Mouse (Mus musculus): Measurements from ENCODE around the gene Mtap. TPM values are rescaled to one million over a fixed set of nuclear protein-coding genes. Genes with fewer than 3 reads are reported as not detected.
A peak's percentile ranks its signal among the peaks of the same experiment; 100 is the strongest.

Mtap gene
- 138 and 147 TPM in 2 replicates for polyA plus RNA-seq (2016; fragmentation: Nextera tagmentation; extraction: Ambion mirVana)

DNA sequence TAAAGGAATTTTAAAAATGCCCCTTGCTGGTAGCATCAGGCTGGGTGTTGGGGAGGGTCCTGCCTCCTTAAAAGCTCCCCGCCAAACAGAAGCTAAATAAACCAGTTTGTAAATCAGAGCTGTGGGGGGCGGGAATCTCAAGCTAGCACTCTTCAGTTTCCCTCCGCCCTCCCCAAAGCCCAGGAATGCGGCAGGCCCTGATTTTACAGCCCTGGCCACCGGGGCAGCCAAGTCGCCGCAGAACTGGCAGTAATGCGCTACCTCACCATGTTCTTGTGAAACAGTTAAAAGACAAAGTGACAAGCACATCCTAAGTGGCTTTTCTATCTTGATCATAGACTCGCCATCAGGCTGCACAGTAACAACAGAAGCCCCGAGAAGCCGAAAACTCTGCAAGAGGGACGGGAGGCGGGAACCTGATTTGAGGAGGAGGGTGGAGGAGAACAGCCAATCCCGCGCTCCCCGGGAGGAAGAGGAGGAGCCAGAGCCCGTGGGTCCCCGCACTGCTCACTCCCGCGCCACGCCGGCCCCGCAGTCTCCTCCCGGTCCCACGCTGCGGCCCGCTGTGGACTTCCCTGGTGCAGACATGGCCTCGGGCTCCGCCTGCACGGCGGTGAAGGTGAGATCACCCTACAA, at the start of gene Mtap:
TSS of gene Mtap (plus strand) at position 217 of the 636 bp plus-strand sequence.
- H3K4me1 ChIP-seq: peaks cover 42% of the 10 kb centered on the region
- peaks cover 28% of the 10 kb centered on the region for H3K36me3 ChIP-seq (replicated peaks)
- under 1% methylated on average over 31 of the region's 31 CpGs for WGBS
- H3K27me3 ChIP-seq (ENCODE audit: poor library complexity, severe bottlenecking): no peaks in the 10 kb centered on the region
- H3K27ac ChIP-seq: peak within 1 kb of the TSS; percentile 96
- no peaks in the 10 kb centered on the region for H3K9me3 ChIP-seq
- DNase-seq (ENCODE audit: extremely low spot score, low spot score): peak; percentile 87
- H3K4me3 ChIP-seq: peak within 1 kb of the TSS; percentile 96

DNA sequence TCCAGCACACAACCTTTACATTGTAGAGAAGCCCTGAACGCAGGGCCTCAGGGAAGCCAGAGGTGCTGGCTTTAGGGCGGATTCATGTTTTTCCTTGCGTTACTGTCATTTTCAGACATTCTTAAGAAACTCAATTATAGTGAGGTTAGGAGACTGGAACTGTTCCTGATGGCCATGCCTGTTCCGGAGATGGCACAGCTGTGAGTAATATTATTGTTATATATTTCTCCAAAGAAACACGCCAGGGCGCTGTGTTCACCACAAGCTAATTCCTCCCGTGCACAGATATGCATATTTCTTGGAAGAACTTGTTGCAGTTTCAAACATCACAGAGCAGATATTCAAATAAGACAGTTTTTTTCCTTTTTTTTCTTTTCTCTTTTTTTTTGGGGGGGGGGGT, 47.8 kb upstream of the Mtap start:
- no peak overlapping the region for H3K27ac ChIP-seq
- H3K4me1 ChIP-seq: no peaks in the 10 kb centered on the region
- H3K36me3 ChIP-seq (replicated peaks): no peaks in the 10 kb centered on the region
- no peak for DNase-seq (ENCODE audit: extremely low spot score, low spot score)
- no peaks in the 10 kb centered on the region for H3K27me3 ChIP-seq (ENCODE audit: poor library complexity, severe bottlenecking)
- H3K9me3 ChIP-seq: no peaks in the 10 kb centered on the region
- no peak overlapping the region for H3K4me3 ChIP-seq
- 96% methylated on average over 7 of the region's 7 CpGs for WGBS

DNA sequence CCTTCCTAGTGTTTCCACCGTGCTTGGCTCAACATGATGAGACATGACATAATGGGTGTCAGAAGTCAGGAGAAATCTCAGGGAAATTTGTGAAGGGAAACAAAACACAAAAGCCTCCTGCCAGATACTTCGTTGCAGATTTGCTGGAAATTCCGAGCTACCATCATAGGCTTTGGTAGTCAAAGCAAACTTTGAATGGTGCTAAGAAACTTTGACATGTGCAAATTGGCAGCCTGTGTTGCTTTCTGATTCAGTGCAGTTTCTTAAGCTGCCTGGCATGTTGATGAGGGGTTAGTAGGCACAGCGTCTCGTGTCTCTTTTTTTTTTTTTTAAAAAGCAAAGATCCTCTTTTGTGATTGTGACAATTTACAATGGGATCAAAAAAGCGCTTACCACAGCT, 46.7 kb upstream of the Mtap start:
- WGBS: 73% methylated on average over 6 of the region's 6 CpGs
- no peaks in the 10 kb centered on the region for H3K27me3 ChIP-seq (ENCODE audit: poor library complexity, severe bottlenecking)
- no peak for DNase-seq (ENCODE audit: extremely low spot score, low spot score)
- no peaks in the 10 kb centered on the region for H3K9me3 ChIP-seq
- no peaks in the 10 kb centered on the region for H3K36me3 ChIP-seq (replicated peaks)
- no peak overlapping the region for H3K27ac ChIP-seq
- H3K4me1 ChIP-seq: no peaks in the 10 kb centered on the region
- H3K4me3 ChIP-seq: no peak overlapping the region

DNA sequence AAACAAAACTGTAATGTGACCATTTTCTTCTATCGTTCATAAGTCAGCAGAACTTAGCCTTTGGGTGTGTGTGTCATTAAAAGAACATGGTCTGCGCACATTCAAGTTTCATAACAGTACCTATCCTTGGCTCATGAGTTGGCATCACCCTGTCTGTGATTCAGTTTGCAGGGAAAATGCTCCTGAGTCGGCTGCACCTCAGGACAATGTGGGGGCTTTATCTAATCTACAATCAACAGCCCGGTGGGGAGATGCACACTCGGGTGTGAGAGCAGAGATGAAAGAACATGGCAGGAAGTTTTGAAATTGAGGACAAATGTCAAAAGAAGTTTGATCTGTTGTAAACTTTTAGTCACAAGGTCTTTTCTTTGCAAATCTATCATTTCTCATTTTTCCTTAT, 44.8 kb upstream of the Mtap start:
- 80% methylated on average over 5 of the region's 5 CpGs for WGBS
- Histone ChIP-seq H3K27me3 (ENCODE audit: poor library complexity, severe bottlenecking) (no peaks in the 10 kb centered on the region), H3K36me3 (replicated peaks) (no peaks in the 10 kb centered on the region), H3K27ac (no peak overlapping the region), H3K4me1 (no peaks in the 10 kb centered on the region), H3K4me3 (no peak overlapping the region), H3K9me3 (no peaks in the 10 kb centered on the region)
- DNase-seq (ENCODE audit: extremely low spot score, low spot score): no peak

DNA sequence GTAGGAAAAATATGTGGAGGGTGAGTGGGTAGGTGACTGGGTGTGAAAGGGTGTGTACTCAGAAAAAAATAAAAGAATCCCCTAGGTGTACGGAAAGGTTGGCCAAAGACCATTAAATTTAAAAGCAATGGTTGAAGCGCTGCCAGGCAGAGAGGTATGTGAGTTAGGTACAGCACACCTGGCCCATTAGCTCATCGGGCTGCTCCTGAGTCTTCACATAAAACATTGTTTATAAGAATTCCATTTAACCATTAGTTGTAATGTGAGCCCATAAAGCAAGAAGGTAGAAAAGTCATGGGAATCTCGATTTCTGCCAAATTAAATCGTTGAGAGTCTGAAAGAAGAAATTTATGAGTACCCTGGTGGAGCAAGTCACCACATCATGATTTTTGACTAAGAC, 42.1 kb upstream of the Mtap start:
- no peak overlapping the region for H3K4me3 ChIP-seq
- no peaks in the 10 kb centered on the region for H3K27me3 ChIP-seq (ENCODE audit: poor library complexity, severe bottlenecking)
- no peak overlapping the region for H3K27ac ChIP-seq
- H3K36me3 ChIP-seq (replicated peaks): no peaks in the 10 kb centered on the region
- no peaks in the 10 kb centered on the region for H3K9me3 ChIP-seq
- H3K4me1 ChIP-seq: no peaks in the 10 kb centered on the region
- WGBS: 92% methylated on average over 5 of the region's 5 CpGs
- DNase-seq (ENCODE audit: extremely low spot score, low spot score): no peak

DNA sequence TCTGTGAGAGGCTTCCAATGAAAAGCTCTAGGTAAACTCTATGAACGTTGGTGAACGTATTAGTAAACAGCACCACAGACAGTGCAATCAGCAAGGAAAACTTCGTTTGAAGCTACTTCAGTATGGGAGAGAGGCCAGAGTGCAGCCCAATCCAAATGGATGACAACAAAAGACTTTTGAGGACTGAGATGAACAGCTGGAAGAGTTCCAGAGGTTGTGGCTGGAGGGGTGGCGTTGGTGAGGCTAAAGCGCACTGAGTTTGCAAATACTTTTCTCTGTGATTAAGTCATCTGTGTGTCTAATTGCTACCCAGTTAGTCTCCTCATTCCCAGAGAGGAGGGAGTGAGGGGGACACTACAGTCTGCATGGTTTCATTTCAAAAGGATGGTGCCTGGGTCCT, 38.7 kb upstream of the Mtap start:
- Histone ChIP-seq H3K27ac (no peak overlapping the region), H3K9me3 (no peaks in the 10 kb centered on the region), H3K36me3 (replicated peaks) (no peaks in the 10 kb centered on the region), H3K27me3 (ENCODE audit: poor library complexity, severe bottlenecking) (no peaks in the 10 kb centered on the region), H3K4me1 (peaks cover 21% of the 10 kb centered on the region), H3K4me3 (no peak overlapping the region)
- WGBS: 74% methylated on average over 5 of the region's 5 CpGs
- DNase-seq (ENCODE audit: extremely low spot score, low spot score): no peak

DNA sequence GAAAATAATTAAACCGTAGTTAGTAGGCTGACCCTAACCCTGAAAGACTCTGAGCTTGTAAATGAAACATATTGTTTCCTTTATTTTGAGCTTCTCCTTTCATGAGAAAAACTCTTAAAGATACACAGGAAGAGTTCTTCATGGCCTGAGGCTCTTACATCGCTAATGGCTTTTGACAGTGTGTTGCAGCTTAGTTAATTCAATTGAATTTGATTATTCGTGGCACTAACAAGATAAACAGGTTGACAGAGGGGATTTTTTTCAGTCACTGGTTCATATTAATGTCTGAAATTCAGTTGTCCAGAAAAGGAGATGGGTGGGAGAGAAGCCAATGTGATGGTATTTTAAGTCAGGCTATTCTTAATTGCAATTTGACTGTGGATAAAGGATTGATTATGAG, 35.6 kb upstream of the Mtap start:
- no peak for DNase-seq (ENCODE audit: extremely low spot score, low spot score)
- no peaks in the 10 kb centered on the region for H3K9me3 ChIP-seq
- H3K27ac ChIP-seq: no peak overlapping the region
- H3K4me1 ChIP-seq: peaks cover 21% of the 10 kb centered on the region
- H3K4me3 ChIP-seq: no peak overlapping the region
- H3K27me3 ChIP-seq (ENCODE audit: poor library complexity, severe bottlenecking): no peaks in the 10 kb centered on the region
- 41% methylated on average over 3 of the region's 3 CpGs for WGBS
- no peaks in the 10 kb centered on the region for H3K36me3 ChIP-seq (replicated peaks)

DNA sequence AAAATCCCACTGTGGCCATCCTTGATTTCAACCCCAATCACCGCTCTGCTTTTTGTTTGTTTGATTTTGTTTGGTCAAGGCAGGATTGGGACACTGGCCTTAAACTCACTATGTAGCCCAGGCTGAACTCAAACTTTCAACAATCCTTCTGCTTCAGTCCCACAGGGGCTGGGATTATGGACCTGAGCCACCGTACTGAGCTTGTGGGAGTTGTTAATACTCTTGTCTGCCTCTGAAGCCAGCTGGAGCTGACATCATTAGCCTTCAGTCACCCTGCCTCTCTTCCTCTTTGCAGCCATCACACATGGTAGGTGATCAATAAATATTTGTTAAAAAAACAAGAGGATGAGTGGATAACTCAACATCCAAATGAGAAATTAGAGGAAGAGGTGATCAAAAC, 34.6 kb upstream of the Mtap start:
- H3K4me3 ChIP-seq: no peak overlapping the region
- WGBS: 63% methylated on average over 2 of the region's 2 CpGs
- H3K27ac ChIP-seq: no peak overlapping the region
- H3K4me1 ChIP-seq: peaks cover 21% of the 10 kb centered on the region
- no peaks in the 10 kb centered on the region for H3K27me3 ChIP-seq (ENCODE audit: poor library complexity, severe bottlenecking)
- DNase-seq (ENCODE audit: extremely low spot score, low spot score): no peak
- no peaks in the 10 kb centered on the region for H3K9me3 ChIP-seq
- no peaks in the 10 kb centered on the region for H3K36me3 ChIP-seq (replicated peaks)

DNA sequence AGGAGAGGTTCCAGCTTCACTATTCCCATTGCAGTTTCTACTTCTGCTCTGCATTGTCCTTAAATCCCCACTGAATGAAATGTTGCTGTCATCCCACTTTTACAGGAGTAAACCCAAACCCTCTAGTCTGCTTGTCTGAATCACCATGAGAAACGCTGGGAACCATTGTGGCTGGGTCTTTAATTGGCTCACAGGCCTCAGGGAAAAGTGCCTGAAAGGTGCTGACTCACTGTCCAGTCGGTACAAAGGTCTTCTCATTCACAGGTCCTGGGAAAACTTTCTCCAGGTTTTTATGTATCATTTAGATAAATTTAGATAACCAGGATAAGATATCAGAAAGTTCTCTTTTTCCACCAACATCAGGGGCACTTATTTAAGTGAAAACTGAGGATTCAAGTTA, 31.4 kb upstream of the Mtap start:
- H3K9me3 ChIP-seq: no peaks in the 10 kb centered on the region
- WGBS: 40% methylated on average over 2 of the region's 2 CpGs
- DNase-seq (ENCODE audit: extremely low spot score, low spot score): no peak

DNA sequence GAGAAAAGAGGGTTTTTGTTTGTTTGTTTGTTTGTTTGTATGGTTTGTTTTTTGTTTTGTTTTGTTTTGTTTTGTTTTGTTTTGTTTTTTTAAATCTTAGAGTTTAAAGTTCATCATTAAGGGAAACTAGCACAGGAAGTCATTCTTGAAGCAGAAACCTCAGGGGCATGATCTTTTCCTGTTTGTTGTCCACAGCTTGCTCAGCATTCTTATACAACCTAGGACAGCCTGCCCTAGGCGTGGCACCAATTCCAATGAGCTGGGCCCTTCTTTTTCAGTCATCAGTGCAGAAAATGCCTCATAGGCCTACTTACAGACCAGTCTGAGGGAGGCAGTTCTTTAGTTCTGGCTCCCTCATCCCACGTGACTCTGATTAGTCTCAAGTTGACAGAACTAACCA, 30.4 kb upstream of the Mtap start:
- 80% methylated on average over 2 of the region's 2 CpGs for WGBS
- no peak overlapping the region for H3K27ac ChIP-seq

More for the DNA sequence above, 31.4 kb upstream of the Mtap start:
- Histone ChIP-seq H3K36me3 (replicated peaks) (no peaks in the 10 kb centered on the region), H3K27ac (no peak overlapping the region), H3K4me3 (no peak overlapping the region), H3K27me3 (ENCODE audit: poor library complexity, severe bottlenecking) (no peaks in the 10 kb centered on the region), H3K4me1 (peaks cover 18% of the 10 kb centered on the region)

DNA sequence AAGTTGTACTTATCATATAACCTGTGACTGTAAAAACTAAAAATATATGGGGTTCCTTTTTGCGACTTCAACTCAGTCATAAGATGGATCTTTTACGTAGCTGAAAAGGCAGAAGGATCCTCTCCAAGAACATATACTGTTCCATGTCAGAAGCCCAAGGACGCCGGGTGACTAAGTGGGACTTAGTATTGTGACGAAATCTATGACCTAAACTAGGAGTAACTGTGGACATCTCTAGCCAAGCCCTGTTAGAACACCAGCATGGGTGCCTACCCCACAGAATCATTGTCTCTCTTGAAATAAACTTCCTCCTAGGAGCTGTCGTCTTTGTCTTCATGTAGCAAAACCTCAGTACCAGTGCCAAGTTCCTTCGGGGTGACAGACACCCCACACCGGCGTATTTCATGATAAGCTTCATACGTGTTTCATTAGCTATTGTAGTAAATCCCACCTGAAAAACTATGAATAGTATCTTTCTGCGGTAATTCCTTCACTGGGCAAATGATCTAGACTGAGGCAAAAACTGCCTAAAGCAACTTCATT, 24.7 kb upstream of the Mtap start:
- no peaks in the 10 kb centered on the region for H3K9me3 ChIP-seq
- H3K4me3 ChIP-seq: no peak overlapping the region
- no peak overlapping the region for H3K27ac ChIP-seq
- no peaks in the 10 kb centered on the region for H3K4me1 ChIP-seq
- H3K36me3 ChIP-seq (replicated peaks): no peaks in the 10 kb centered on the region
- no peak for DNase-seq (ENCODE audit: extremely low spot score, low spot score)
- 92% methylated on average over 11 of the region's 11 CpGs for WGBS
- no peaks in the 10 kb centered on the region for H3K27me3 ChIP-seq (ENCODE audit: poor library complexity, severe bottlenecking)

More for the DNA sequence above, 30.4 kb upstream of the Mtap start:
- no peaks in the 10 kb centered on the region for H3K36me3 ChIP-seq (replicated peaks)
- no peaks in the 10 kb centered on the region for H3K9me3 ChIP-seq
- no peak overlapping the region for H3K4me3 ChIP-seq
- H3K27me3 ChIP-seq (ENCODE audit: poor library complexity, severe bottlenecking): no peaks in the 10 kb centered on the region
- peaks cover 8% of the 10 kb centered on the region for H3K4me1 ChIP-seq
- DNase-seq (ENCODE audit: extremely low spot score, low spot score): no peak

DNA sequence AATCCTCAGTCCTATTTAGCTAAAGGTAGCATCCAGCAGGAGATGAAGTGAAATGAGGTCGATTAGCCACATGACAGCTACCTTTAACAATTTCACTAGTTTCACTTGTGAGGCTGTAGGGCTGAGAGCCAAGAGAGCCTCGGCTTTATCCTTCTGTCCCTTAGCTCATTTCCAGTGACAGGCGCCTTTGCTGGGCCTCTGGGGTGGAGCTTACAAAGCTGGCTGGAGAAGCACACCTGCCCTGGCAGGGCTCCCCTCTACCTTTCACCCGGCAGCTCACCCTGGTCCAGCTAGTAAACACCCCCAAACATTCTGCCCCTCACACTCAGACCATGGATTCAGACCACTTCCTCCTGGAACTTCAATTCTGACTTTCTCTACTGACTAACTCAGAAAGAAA, 24.1 kb upstream of the Mtap start:
- H3K27me3 ChIP-seq (ENCODE audit: poor library complexity, severe bottlenecking): no peaks in the 10 kb centered on the region
- DNase-seq (ENCODE audit: extremely low spot score, low spot score): no peak
- 67% methylated on average over 4 of the region's 4 CpGs for WGBS
- no peaks in the 10 kb centered on the region for H3K36me3 ChIP-seq (replicated peaks)
- H3K9me3 ChIP-seq: no peaks in the 10 kb centered on the region
- H3K4me1 ChIP-seq: no peaks in the 10 kb centered on the region
- H3K27ac ChIP-seq: no peak overlapping the region
- H3K4me3 ChIP-seq: no peak overlapping the region

DNA sequence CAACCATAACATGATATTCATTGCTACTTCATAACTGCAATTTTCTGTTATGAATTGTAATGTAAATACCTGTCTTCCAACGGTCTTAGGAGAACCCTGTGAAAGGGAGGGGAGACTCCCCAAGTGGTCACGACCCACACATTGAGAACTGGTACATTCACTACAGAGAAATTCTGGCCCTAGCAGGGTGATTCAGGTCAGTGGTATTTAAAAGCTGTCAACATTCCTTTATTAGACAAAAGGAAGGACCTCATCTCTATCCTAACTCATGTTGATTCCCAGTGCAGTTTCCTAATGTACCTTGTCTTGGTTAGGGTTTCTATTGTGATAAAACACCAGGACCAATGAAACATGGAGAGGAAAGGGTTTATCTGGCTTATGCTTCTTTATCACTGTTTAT, 20.9 kb upstream of the Mtap start:
- 87% methylated on average over 2 of the region's 2 CpGs for WGBS
- Histone ChIP-seq H3K4me1 (no peaks in the 10 kb centered on the region), H3K4me3 (no peak overlapping the region), H3K36me3 (replicated peaks) (no peaks in the 10 kb centered on the region), H3K27me3 (ENCODE audit: poor library complexity, severe bottlenecking) (no peaks in the 10 kb centered on the region), H3K9me3 (no peaks in the 10 kb centered on the region), H3K27ac (no peak overlapping the region)
- DNase-seq (ENCODE audit: extremely low spot score, low spot score): no peak

DNA sequence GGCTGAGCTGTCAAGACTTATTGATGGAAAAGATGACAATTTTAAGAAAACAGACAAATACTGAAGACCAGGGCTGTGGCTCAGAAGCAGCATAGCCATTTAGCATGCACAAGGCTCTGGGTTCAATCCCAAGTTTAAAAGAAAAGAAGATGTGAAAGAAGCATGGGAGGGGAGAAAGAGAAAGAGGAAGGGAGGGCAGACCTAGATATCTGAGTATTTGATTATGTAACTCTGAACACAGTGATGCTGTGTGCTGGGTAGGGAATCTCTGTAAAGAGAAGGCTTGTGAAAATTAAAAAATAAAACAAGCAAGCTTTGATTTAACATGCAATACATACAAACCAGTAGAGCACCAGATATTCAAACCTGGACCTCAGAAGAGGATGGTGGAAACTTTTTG, 17.0 kb upstream of the Mtap start:
- no peaks in the 10 kb centered on the region for H3K4me1 ChIP-seq
- no peaks in the 10 kb centered on the region for H3K36me3 ChIP-seq (replicated peaks)
- no peaks in the 10 kb centered on the region for H3K27me3 ChIP-seq (ENCODE audit: poor library complexity, severe bottlenecking)
- no peak overlapping the region for H3K27ac ChIP-seq
- H3K9me3 ChIP-seq: no peaks in the 10 kb centered on the region
- no peak for DNase-seq (ENCODE audit: extremely low spot score, low spot score)
- no peak overlapping the region for H3K4me3 ChIP-seq

Data from forebrain, embryonic 10.5 days (tissue).